Mouse (Mus musculus) skeletal muscle tissue, postnatal 0 days (tissue): Measurements from ENCODE around the gene Tinag. TPM values are rescaled to one million over a fixed set of nuclear protein-coding genes. Genes with fewer than 3 reads are reported as not detected.

Experiments
- polyA plus RNA-seq: library from polyadenylated mRNA; unstranded; fragments of >200 nt; fragmentation: Nextera tagmentation; extraction: Ambion mirVana; gene quantifications from 2 replicates; pipeline ENCODE4 v1.2.1, GENCODE M21; 2015

Tinag gene
- 0.17 and 0.22 TPM in 2 replicates for polyA plus RNA-seq

DNA sequence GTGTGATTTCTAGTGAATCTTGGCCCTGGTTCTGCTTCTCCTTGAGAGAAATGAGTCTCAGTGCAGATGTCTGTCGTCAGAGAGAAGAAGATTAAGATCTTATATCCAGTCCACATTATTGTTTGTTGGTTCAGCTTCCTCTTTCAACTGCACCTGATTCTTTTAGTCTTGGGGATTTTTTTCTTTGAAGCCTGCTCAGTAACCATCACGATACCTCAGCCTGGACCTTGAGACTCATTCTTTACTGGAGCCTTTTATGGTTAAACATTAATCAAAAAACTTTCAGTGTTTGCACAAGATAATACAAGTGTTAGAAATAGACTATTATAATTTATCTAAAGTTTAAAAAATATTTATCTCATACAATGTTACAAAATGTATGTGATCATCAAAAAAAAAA, at the start of gene Tinag:
Gene Tinag, minus strand, starts transcription at position 210 of the 400 bp plus-strand sequence.

